In the genomic region with DNA sequence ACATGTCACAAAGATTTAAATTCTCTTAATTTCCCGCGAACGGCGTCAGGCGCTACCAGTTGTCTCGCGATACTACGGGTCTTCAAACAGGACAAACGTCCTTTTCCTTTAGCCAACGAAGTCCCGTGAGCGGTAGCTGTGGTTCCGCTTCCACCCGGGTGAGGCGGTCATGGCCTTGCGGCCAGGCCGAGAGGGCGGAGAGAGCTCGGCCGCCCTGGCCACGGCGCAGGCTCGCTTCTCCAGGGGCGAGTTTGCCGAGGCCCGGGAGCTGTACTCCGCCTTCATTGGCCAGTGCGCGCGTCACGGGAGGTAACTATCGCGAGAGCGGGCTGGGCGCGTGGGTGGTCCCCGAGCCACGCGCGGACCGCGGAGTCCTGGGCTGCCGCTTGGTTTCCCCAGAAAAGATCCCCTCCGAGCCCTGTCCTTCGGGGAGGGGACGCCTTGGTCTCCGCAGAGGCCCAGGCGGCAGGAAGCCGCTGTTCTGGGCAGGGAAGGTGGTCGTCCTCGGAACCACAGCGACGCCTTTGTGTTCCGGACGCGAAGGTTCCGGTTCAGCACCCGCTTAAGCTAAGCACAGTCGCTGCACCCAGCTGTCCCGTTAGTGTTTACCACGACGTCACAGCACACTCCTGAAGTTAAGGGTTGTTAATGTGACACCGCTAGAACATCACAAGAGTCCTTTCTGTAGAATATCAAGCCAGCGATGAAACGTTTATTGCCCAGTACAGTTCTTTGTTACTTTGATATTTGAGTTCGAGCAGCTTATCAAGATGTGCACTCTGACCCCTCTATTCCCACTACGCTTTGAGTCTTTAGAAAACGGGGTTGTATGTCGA, we compare ENCODE assay signal across 7 mouse cellular contexts. TPM values are rescaled to one million over a fixed set of nuclear protein-coding genes. Genes with fewer than 3 reads are reported as not detected.
DNase-seq lines count a peak whose midpoint lies in the region; ATAC-seq and TF ChIP-seq lines count a peak whose summit lies in the region.

A gene (plus strand): TSS at position 110 of the 836 bp plus-strand sequence.

- TF ChIP-seq POLR2A in kidney, adult 2 months (IDR thresholded peaks at IDR 0.05; ENCODE audit: low read depth, low read length), result peak; percentile 60
- no peak; the same call in none of the 2 replicates for TF ChIP-seq POLR2A in spleen, adult 2 months (IDR thresholded peaks at IDR 0.05; ENCODE audit: low read depth, low read length)

- peak within 1 kb of the TSS; percentile 70 for H3K4me2 ChIP-seq in embryonic facial prominence, embryonic 13.5 days
- H3K4me2 ChIP-seq in limb, embryonic 12.5 days, result peak within 1 kb of the TSS; percentile 71
- H3K4me2 ChIP-seq in midbrain, embryonic 15.5 days, result peak within 1 kb of the TSS; percentile 76

- peak within 1 kb of the TSS; percentile 98 for H3K27ac ChIP-seq in embryonic facial prominence, embryonic 13.5 days
- peak within 1 kb of the TSS; percentile 99 for H3K27ac ChIP-seq in kidney, adult 2 months (ENCODE audit: insufficient read depth, low read depth, low read length)
- peak within 1 kb of the TSS; percentile 99 for H3K27ac ChIP-seq in limb, embryonic 12.5 days
- H3K27ac ChIP-seq in midbrain, embryonic 15.5 days, result peak within 1 kb of the TSS; percentile 94
- H3K27ac ChIP-seq in spleen, adult 2 months (ENCODE audit: insufficient read depth, low read length), result peak within 1 kb of the TSS; percentile 100

- H3K36me3 ChIP-seq in embryonic facial prominence, embryonic 13.5 days, result peaks cover 8% of the 10 kb centered on the region; the same call in 1 of the 2 replicates
- no peaks in the 10 kb centered on the region for H3K36me3 ChIP-seq in kidney, adult 2 months (ENCODE audit: control insufficient read depth, insufficient read depth, low read length)
- peaks cover 14% of the 10 kb centered on the region for H3K36me3 ChIP-seq in limb, embryonic 12.5 days
- 0 out of 2 replicates have a peak, but pooled peaks cover 3% of the 10 kb centered on the region for H3K36me3 ChIP-seq in midbrain, embryonic 15.5 days (replicated peaks)
- H3K36me3 ChIP-seq in spleen, adult 2 months (ENCODE audit: control insufficient read depth, insufficient read depth, low read length), result 0 out of 2 replicates have a peak, but pooled peaks cover 2% of the 10 kb centered on the region

- H3K27me3 ChIP-seq in embryonic facial prominence, embryonic 13.5 days, result no peaks in the 10 kb centered on the region
- H3K27me3 ChIP-seq in kidney, adult 2 months (replicated peaks; ENCODE audit: control insufficient read depth, insufficient read depth, low read length), result no peaks in the 10 kb centered on the region
- no peaks in the 10 kb centered on the region for H3K27me3 ChIP-seq in limb, embryonic 12.5 days
- no peaks in the 10 kb centered on the region for H3K27me3 ChIP-seq in midbrain, embryonic 15.5 days (replicated peaks)
- no peaks in the 10 kb centered on the region for H3K27me3 ChIP-seq in spleen, adult 2 months (ENCODE audit: control insufficient read depth, insufficient read depth, low read length)

- H3K4me3 ChIP-seq in embryonic facial prominence, embryonic 13.5 days, result peak within 1 kb of the TSS; percentile 66
- H3K4me3 ChIP-seq in kidney, adult 2 months (ENCODE audit: insufficient read depth, low read depth, low read length), result peak within 1 kb of the TSS; percentile 77
- H3K4me3 ChIP-seq in limb, embryonic 12.5 days (replicated peaks), result peak within 1 kb of the TSS; percentile 62
- H3K4me3 ChIP-seq in midbrain, embryonic 15.5 days, result peak within 1 kb of the TSS; percentile 47
- peak within 1 kb of the TSS; percentile 87 for H3K4me3 ChIP-seq in spleen, adult 2 months (ENCODE audit: extremely low read depth, insufficient read depth, insufficient read length)

- no peak for TF ChIP-seq CTCF in kidney, adult 2 months (conservative IDR thresholded peaks at IDR 0.05; ENCODE audit: insufficient read depth, insufficient read length, low read depth, low read length)
- TF ChIP-seq CTCF in spleen, adult 2 months (IDR thresholded peaks at IDR 0.05; ENCODE audit: extremely low read depth, insufficient read depth, insufficient read length, insufficient replicate concordance), result no peak

- peak within 1 kb of the TSS; percentile 92 for H3K9ac ChIP-seq in embryonic facial prominence, embryonic 13.5 days
- H3K9ac ChIP-seq in limb, embryonic 12.5 days (replicated peaks), result peak within 1 kb of the TSS; percentile 88
- peak within 1 kb of the TSS; percentile 91 for H3K9ac ChIP-seq in midbrain, embryonic 15.5 days

- 0 out of 2 replicates have a peak, but pooled peaks cover 6% of the 10 kb centered on the region for H3K4me1 ChIP-seq in embryonic facial prominence, embryonic 13.5 days
- H3K4me1 ChIP-seq in kidney, adult 2 months (ENCODE audit: control insufficient read depth, insufficient read depth, low read length), result no peaks in the 10 kb centered on the region
- H3K4me1 ChIP-seq in limb, embryonic 12.5 days (replicated peaks), result peaks cover 15% of the 10 kb centered on the region
- H3K4me1 ChIP-seq in midbrain, embryonic 15.5 days, result peaks cover 7% of the 10 kb centered on the region; the same call in 1 of the 2 replicates
- peaks cover 4% of the 10 kb centered on the region; the same call in 1 of the 2 replicates for H3K4me1 ChIP-seq in spleen, adult 2 months (ENCODE audit: control insufficient read depth, insufficient read depth, insufficient read length)

- no peaks in the 10 kb centered on the region for H3K9me3 ChIP-seq in embryonic facial prominence, embryonic 13.5 days
- no peaks in the 10 kb centered on the region for H3K9me3 ChIP-seq in limb, embryonic 12.5 days
- H3K9me3 ChIP-seq in midbrain, embryonic 15.5 days, result no peaks in the 10 kb centered on the region

- under 1% methylated on average over 69 of the region's 69 CpGs for WGBS in embryonic facial prominence, embryonic 13.5 days
- under 1% methylated on average over 69 of the region's 69 CpGs for WGBS in kidney, adult 2 months
- WGBS in limb, embryonic 12.5 days, result under 1% methylated on average over 69 of the region's 69 CpGs
- WGBS in midbrain, embryonic 15.5 days, result under 1% methylated on average over 69 of the region's 69 CpGs
- under 1% methylated on average over 69 of the region's 69 CpGs for WGBS in spleen, adult 2 months

- peak; percentile 96 for DNase-seq in adrenal gland, postnatal 36 days
- peak; percentile 95 to 98 for DNase-seq in heart, adult 18-20 months
- DNase-seq in kidney, adult 2 months, result peak; percentile 98
- DNase-seq in spleen, adult 2 months (ENCODE audit: low read depth in 1 of 2, low spot score in 2 of 2), result peak; percentile 89 to 92

- ATAC-seq in embryonic facial prominence, embryonic 13.5 days (ENCODE audit: insufficient number of reproducible peaks, insufficient read depth, low FRiP score, low TSS enrichment, low read depth), result peak; percentile 95
- peak; percentile 91 for ATAC-seq in limb, embryonic 12.5 days (ENCODE audit: insufficient number of reproducible peaks, insufficient read depth, low FRiP score, low TSS enrichment, low read depth)
- ATAC-seq in midbrain, embryonic 15.5 days (replicated peaks), result peak; percentile 98

RNA-seq across cellular contexts. Expression of the gene that starts here (rescaled TPM):
- 10 to 100 TPM; 10.7 to 13.5 TPM for total RNA-seq in adrenal gland, postnatal 36 days (2021)
- 20.6 and 21.6 TPM in 2 replicates for polyA plus RNA-seq in embryonic facial prominence, embryonic 13.5 days (2015; fragmentation: Nextera tagmentation; extraction: Ambion mirVana)
- 10 to 100 TPM; 24.0 to 29.5 TPM for total RNA-seq in heart, adult 18-20 months (2021)
- polyA plus RNA-seq in kidney, adult 2 months (2012; rRNA removed), result 18.0 and 22.7 TPM in 2 replicates
- 15.7 and 17.2 TPM in 2 replicates for polyA plus RNA-seq in limb, embryonic 12.5 days (2016; fragmentation: Nextera tagmentation; extraction: Ambion mirVana)
- polyA plus RNA-seq in midbrain, embryonic 15.5 days (2015; fragmentation: Nextera tagmentation; extraction: Ambion mirVana), result 6.8 and 7.0 TPM in 2 replicates
- 7.1 and 7.7 TPM in 2 replicates for polyA plus RNA-seq in spleen, adult 2 months (2012; rRNA removed)

Comparison
In these comparisons a context has a peak if more than half of its experiments do, and no peak if none do; other contexts are left out.
1. Peak in every context shown above with its lines: DNase-seq, ATAC-seq, H3K4me3 ChIP-seq and H3K27ac ChIP-seq.